Mouse (Mus musculus): Measurements from ENCODE around the gene Apoa5.
"Not testable (repeated sequence)": the region's sequence is repeated elsewhere in the genome, so short reads cannot be mapped to it uniquely, and the experiment has no call there.

Apoa5 gene

DNA sequence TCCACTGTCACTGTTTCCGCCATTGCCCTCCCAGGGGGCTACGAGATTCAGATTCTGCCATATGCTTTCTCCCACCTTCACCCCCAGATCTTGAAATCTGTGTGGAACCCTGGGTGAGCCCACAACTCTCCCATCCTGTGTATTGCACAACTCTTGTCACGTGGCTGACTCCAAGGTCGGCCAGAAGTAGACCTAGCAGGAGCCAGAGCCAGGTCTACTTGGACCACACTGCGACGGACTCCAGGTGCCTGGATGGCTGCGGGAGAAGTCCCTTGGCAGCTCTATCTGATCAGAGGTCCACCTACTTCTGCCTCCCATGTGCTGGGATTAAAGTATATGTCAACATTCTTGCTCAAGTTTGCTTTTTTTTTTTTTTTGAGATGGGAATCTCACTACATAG lies 7.3 kb upstream of the Apoa5 start:
- in situ Hi-C loops (cut with MboI, MseI): no loop called here

DNA sequence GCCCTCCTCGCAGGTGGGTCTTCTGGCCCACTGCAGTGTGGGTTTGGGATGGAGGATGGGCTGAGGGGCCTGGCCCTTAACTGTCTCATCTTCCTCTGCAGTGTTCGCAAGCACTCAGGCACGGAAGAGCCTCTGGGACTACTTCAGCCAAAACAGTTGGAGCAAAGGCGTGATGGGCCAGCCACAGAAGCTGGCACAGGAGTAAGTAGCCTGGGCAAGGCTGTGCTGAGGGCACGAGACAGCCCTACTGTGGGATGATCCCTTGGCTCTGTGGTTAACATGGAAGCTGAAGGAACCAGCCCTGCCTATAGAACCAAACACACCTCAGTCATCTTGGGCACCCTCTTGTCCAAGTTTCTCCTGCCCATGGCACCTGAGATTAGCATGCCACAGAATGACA lies 692 bp downstream of the Apoa5 start:
- in situ Hi-C loops (cut with MboI, MseI): no loop called here

DNA sequence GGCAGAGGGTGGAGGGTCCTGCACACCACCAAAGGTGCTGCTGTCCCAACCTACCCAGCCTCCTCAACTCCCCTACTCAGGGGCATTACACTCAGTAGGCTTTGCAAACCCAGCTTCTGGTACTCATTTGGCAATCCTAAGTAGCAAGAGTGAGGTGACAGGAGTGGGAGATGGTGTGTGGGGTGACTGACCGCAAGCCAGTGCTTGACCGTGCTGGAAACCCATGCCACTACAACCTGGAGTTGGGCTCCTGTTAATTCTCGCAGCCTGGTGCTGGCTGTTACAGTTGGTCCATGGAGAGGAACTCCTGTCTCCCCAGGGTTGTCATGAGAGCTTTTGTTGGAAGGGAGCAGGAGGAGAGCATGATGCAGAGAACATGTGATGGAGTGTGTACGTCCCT lies 2.3 kb downstream of the Apoa5 start:
- in situ Hi-C loops (cut with MboI, MseI): no loop called here

DNA sequence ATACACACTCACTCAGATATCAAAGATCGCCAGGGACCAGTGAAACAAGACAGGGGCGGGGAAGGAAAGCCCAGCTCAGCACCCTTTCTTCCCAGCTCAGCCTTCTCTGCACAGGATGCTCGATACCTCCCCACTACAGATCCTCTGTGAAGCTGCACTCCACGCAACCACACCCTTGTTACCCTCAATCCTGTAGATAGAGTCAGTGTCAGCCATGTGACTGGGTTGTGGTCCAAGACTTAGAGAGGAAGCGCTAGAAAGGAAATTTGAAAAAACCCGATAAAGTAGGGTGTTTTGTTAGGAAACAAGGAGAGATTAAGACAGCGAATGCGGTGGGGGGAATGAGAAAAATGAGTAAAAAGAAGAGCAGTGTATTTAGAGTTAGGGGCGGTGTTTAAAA lies 3.6 kb downstream of the Apoa5 start:
- in situ Hi-C loops (cut with MboI, MseI): no loop called here

DNA sequence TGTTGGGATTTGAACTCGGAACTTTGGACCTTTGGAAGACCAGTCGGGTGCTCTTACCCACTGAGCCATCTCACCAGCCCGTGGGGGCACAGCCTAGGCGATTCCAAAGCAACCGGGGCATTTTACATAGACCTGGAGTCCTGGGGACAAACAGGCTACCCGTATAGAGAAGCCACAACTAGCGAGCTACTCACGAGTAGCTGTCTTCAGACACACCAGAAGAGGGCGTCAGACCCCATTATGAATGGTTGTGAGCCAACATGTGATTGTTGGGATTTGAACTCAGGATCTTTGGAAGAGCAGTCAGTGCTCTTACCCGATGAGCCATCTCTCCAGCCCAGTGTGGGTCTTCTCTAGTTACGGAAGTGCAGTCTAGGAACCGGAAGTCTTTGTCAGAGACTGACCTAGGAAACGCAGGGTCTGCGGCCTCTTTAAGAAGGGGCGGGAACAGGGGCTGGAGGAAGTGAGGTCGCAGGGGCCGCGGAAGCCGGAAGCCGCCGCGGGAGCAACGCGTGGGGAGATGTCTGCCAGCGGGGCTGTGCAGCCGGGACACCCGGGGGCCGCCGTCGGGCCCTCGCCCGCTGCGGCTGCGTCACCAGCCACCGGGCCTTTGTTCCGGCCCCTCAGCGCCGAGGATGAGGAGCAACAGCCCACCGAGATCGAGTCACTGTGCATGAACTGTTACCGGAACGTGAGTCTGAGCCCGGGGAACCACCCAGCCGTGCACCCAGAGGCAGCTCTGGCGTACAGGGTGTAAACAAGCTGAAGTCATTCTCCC lies 4.4 kb downstream of the Apoa5 start, which contains the start of gene Zpr1:
Gene Zpr1 (plus strand): TSS at position 388 of the 778 bp plus-strand sequence.
- in situ Hi-C loops (cut with MboI, MseI): no loop called here

DNA sequence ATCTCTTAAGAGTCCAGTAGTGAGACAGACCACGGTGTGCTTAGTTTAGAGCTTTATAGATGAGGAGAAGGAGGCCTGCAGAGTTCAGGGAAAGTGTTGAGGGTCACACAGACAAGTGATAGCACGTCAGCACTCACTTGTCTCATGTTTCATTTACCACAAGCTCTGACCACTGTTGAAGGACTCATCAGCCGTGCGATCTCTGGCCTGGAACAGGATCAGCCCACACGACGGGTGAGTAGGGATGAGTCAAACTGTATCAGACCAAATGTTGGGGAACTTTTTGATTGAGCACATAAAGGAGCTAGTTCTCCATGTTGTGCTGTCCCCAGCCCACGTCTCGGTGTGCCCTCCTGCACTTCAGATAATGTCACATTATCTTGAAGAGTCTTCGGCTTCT lies 6.1 kb downstream of the Apoa5 start:
- in situ Hi-C loops (cut with MboI, MseI): no loop called here

DNA sequence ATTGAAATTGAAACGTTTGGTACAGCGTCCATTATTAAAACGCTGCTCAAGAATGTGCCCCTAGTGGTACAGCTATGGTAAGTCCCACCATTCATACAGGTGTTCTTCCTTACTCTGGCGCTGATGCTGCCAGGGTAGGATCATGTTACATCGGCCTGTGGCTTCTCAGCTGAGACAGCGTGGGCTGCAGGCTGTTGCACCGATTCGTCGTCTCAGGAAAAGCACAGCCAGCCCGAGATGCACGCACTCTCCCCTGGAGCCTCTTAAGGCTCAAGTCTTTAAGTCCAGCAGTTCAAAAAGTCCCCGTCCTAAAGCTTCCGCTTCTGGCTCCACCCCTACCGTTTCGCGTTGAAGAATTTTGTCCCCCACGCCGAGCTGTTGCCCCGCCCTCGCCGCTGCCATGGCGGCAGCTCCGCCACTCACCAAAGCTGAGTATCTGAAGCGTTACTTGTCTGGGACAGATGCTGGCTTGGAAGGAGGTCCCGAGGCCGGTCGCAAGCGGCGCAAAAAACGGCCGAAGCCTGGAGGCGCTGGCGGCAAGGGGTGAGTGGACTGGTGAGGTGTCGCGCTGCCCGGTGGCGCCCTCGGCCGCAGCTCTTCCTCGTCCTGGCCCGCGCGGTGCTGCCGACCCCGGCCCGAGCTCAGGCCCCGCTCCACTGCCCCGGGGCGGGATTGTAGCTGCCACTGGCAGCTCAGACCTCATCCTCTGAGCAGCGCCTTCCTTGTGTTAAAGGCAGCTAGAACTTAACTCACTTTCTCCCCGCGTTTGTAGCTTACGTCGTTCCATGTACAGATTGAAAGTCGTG lies 14.4 kb downstream of the Apoa5 start, which contains the start of gene Bud13:
Gene Bud13 (plus strand): TSS at position 378 of the 806 bp plus-strand sequence.
- in situ Hi-C loops (cut with MboI, MseI): no loop called here

DNA sequence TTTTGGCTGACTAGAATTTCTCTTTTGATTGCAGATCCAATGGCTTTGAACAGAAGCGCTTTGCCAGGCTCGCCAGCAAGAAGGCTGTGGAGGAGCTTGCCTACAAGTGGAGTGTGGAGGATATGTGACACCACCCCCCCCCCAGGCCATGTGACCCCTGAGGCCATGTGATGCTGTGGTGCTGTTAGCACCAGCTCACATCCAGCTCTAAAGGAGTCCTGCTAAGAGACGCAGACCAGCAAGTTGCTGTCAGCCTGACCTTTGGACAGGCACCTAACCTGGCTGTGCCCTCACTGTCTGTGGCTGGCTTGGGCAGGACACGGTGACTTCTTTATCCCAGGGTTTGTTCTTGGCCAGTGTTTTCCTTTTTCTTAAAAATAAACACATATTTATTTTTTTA lies 29.9 kb downstream of the Apoa5 start:
- in situ Hi-C loops (cut with MboI, MseI): no loop called here

DNA sequence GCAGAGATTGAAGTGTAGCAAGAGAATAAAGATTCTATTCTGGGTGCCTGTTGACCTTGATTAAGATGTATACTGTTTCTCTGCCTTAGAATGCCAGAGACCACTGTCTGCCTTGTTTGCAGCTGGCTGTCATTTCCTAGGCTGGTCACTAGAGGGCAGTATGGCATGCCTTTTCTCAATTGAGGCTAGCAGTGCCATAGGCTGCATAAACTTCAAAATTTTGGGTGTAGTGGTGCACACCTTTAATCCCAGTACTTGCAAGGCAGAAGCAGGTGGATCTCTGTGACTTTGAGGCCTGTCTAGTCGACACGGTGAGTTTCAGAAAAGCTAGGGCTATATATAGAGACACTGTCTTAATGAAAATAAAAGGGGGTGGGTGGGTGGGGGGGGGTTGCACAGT lies 33.7 kb downstream of the Apoa5 start:
- in situ Hi-C loops (cut with MboI, MseI): no loop called here

DNA sequence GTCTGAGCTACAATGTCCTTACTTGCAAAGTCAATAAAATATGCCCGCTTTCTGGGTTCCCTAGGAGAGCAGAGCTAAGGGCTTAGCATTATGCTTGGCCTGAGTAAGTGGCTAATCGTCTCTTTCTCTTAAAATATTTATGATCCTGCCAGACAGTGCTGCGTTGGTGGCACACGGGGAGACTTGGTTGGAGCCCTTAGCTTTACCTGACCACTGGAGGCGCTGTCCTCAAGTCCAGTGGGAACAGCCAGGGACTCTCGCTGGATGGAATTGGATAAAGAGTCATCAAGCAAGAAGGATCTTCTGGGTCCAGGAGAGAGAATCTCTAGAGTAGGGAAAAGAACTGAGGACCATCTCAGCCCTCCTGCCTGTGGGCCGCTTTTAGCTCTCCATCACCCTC lies 40.7 kb downstream of the Apoa5 start:
- in situ Hi-C loops (cut with MboI, MseI): no loop called here

DNA sequence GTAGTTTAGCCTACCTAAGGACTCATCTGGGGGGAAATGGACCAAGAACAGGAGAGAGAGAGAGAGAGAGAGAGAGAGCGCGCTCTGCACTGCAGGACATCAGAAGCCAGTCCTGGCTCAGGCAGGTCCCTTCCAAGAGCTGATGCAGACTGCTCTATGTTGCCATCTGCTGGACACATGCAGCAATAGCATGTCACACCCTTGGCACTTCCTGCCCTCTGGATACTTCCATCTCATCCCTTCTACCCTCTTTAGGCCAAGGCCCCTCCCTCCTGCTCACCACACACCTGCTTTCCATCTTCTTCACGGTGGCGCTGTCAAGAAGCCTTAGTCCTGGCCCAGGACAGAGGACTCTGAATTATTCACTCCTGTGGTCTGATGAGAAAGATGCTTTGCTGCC lies 46.1 kb downstream of the Apoa5 start:
- in situ Hi-C loops (cut with MboI, MseI): no loop called here

DNA sequence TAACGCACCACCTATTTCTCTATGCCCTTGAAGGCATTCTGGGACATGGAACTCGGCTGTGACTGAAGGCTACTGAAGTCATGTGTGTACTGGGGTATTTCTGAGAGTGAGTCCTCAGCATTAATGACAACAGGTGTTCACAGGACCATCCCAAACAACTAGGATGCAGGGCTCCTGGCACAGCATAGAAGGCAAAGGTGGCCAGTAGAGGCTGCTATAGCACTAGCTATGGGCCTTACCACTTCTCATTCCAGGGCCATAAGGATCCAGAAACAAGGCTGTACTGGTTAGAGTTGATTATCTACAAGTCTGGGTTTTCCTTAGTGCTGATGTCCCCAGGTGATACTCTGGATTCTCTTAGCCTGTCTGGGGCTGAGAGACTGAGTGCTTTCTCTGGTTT lies 46.5 kb downstream of the Apoa5 start:
- in situ Hi-C loops (cut with MboI, MseI): no loop called here

DNA sequence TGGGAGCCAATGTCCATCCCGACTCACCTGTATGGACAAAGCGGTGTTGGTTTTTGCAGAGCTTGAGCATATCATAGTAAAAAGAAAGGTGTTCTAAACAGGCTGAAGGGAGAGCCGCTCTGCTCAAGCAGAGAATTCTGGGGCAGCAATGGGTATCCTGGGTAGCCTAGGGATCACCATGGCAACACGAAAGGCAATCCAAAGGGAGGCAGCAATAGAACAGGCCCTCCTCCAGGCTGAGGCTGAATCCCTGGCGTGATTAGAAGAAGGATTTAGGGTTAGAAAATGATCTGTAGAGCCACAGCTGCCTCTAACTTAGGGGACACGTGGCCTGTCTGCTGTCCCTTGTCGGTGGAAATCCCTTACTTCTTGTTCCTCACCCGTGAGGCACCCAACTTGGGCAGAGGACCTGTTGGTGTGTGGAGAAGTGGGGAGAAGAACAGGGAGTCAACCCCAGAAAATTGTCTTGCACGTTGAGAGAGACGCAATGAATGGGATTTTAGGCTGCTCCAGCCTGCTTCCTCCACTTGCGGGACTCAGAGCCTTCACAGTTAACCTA lies 47.5 kb downstream of the Apoa5 start:
- in situ Hi-C loops (cut with MboI, MseI): no loop called here

DNA sequence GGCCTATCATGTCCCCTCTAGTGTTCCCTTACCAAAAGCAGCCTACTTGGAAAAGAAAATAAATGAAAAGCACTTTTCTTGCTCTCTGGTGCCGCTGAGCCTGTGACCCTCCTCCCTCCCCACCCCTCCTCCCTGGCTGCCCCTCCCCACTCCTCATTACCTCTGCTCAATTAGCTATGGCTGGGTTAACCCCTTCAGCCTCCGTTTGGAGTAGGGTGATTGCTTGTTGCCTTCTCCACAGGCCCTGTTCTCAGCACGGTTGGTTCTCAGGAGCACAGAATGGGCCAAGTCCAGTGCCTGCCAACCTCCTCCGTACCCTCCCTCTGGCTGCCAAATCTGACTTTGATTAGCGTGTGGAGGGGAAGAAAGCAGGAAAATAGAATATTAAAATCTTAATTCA lies 48.0 kb downstream of the Apoa5 start:
- in situ Hi-C loops (cut with MboI, MseI): no loop called here

DNA sequence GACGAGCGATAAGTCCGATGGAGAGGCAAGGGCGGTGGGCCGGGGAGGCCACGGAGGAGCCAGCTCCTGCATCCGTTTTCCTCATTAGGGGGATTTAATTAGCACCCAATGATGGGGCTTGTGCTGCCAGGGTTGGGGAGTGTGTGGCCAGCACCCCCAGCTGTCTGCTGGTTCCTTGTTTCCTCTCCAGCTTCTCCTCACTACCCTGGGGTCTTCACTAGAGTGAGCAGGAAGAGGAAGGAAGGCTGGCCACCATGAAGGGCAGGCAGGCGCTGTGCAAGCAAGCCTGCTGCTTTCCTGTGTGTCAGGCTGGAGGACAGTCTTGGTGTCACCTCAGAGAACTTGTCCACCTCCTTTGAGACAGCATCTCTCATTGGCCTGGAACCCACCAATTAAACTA lies 48.5 kb downstream of the Apoa5 start:
- in situ Hi-C loops (cut with MboI, MseI): no loop called here

DNA sequence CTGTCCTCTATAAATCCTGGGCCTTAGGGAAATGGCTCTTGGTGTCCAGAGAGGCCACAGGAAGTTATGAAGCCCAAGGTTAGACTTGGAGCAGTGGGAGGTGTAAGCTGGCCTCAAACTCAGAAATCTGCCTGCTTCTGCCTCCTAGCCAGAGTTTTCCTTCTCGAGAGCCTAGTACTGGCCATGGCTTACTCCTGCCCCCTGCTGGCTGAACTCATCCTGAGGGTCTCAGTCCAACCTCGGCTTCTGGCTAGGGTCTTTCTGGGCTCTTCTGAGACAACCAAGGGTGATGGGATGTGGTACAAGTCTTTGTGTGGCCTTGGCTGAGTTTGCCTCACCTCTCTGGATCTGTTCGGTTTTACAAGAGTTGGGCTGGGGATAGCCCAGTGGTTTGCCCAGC lies 49.5 kb downstream of the Apoa5 start:
- in situ Hi-C loops (cut with MboI, MseI): no loop called here

DNA sequence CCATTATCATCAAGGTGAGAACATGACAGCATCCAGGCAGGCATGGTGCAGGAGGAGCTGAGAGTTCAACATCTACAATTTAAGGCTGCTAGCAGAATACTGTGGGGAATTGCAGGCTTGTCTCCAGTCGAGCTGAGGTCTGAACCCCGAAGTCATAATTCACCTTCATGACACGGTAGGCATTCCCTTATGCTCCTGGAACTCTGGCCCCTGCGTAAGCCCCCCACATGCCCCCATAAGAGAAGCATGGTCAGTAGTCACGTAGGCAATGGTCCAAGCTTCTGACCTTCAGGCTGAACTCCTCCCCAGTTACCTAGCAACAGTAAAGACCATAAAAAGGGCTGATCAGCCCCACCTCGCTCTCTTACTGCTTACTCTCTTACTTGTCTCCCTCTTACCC lies 51.5 kb downstream of the Apoa5 start, which contains the start of gene 4931429L15Rik:
Gene 4931429L15Rik (minus strand): TSS at position 101 of the 400 bp plus-strand sequence.
- in situ Hi-C loops (cut with MboI, MseI): not testable (repeated sequence)

DNA sequence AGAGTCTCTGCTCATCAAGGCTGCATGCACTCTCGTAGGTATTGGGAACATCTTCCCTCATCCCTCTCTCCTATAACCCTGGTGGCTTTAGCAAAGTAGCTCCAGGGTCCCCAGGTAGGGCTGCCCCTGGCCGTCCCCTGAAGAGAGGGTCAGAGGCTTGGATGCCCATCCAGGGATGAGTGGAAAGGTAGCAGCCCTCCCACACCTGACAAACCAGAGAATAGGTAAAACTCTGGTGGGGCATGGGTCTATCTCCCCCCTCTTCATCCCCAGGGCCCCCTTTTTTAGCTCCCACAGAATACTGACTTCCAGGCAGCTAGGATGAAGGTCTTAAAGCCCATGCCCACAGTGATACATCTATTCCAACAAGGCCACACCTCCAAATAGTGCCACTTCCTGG lies 52.0 kb downstream of the Apoa5 start:
- in situ Hi-C loops (cut with MboI, MseI): no loop called here
